Mouse (Mus musculus): ENCODE results near the gene Zfp36l2.
"Not testable (repeated sequence)": the region's sequence is repeated elsewhere in the genome, so short reads cannot be mapped to it uniquely, and the experiment has no call there.

The Zfp36l2 gene

DNA sequence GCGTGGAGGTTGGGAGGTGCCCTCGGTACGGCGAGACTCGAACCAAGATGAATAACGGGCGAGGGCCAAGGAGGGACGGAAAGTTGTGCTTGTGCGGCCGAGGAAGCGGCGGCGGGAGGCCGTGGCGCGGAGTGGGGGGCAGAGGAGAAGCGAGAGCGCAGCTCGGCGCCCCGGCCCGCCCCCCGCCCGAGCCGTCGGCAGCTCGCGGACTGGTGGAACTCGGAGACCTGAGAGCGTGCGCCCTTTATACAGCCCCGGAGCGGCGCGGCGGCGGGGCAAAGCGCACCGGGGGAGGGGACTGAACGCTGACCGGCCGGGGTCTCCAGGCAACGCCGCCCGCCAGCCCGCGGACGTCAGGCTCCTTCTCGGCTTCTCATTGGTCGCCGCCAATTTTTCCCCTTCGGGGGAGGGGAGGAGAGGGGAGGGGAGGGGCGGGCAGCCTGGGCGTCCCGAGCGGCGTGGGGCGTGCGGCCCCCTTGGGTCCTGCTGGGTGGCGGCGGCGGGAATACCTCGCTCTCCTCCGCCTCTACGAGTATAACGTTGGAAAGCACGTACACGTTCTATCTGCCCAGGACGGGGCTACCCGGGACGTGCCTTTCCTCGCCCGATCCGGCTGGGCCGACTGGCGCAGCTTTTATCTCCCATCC lies at the start of gene Zfp36l2:
Gene Zfp36l2, minus strand, starts transcription at position 221 of the 647 bp plus-strand sequence.
- DNase-seq (ENCODE audit: low spot score in 2 of 2): peak; percentile 96 to 97

DNA sequence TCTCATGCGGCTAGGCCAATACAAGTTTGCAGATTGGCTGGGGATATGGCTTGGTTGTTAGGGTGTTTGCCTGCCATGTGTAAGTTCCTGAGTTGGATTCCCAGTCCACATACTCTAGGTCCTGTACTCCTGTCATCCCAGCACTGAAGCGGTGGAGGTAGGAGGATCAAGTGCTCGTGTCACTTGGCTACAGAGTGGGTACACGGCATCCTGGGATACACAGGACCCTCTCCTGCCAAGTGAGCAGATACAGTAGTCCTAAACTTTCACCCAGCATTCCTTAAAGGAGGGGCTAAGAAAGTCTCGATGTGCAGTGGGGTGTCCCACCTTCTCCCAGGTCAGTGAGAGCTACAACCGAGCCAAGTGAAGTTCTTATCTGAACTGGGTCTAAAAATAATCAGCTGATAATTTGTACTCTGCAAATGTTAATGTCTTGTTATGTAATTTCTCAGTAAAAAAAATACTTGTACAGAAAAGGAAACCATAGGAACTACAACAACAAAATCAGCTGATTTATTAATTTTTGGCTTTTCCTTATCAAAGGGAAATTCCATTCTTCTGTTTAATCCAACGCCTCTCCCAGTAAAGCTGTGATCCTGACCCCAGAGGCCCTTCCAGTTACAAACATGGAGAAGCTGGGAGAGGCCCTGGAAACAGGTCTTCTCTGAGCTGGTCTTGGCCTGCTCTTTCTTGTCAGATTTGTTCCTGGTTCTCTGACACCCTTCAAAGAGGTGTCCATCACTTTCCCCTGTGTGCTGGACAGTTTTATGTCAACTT lies 49.2 kb upstream of the Zfp36l2 start:
- peak; percentile 66 to 71 for DNase-seq (ENCODE audit: low spot score in 2 of 2)

DNA sequence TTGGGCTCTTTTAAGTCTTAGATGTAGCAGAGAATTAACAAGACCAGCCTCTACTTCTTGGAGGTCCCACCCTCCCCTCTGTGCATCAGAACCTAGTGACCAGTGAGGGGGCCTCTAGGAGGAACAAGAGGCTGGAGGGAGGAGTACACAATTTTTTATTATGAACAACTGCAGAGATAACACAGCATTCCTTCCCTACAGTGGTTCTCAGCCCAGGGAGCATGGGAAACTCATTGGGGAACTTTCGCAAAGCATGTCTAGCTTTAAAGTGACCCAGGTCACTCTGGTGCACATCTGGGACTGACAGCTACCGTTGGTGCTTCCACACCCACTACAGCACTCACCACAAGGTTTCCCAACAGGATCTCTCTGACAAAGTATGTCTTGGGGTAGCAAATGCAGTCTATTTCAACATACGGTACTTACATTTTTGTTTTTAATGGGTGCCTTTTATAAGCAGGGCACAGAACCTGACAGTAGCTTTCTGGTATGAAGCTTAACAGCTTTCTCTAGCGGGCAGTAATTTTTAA lies 47.7 kb upstream of the Zfp36l2 start:
- DNase-seq (ENCODE audit: low spot score in 2 of 2): peak in 1 of 2 experiments; percentile 31

DNA sequence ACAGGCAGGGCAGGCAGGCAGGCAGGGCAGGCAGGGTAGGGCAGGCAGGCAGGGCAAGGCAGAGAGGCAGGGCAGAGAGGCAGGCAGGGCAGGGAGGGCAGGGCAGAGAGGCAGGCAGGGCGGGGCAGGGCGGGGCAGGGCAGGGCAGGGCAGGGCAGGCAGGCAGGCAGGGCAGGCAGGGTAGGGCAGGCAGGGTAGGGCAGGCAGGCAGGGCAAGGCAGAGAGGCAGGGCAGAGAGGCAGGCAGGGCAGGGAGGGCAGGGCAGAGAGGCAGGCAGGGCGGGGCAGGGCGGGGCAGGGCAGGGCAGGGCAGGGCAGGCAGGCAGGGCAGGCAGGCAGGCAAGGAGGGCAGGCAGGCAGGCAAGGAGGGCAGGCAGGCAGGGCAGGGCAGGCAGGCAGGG lies 47.0 kb upstream of the Zfp36l2 start:
- not testable (repeated sequence) for DNase-seq (ENCODE audit: low spot score in 2 of 2)

DNA sequence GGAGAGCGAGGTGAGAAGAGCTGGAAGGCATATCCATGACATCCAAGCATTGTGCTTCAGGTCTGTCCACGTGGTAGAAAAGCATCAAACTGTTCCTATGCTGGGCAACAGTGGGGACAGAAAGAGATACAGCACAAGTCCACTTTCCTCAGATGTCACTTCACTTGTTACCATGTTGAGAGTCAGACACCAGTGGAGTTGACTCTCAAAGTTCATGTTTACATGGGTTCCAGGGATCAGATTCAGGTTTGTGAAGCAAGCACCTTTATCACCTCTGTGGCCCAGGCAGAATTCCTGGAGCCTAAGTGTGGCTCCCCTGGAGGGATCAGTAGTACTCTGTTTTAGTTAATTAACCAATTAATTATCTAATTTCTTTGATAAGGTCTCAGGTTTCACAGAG lies 46.0 kb upstream of the Zfp36l2 start:
- no peak for DNase-seq (ENCODE audit: low spot score in 2 of 2)

DNA sequence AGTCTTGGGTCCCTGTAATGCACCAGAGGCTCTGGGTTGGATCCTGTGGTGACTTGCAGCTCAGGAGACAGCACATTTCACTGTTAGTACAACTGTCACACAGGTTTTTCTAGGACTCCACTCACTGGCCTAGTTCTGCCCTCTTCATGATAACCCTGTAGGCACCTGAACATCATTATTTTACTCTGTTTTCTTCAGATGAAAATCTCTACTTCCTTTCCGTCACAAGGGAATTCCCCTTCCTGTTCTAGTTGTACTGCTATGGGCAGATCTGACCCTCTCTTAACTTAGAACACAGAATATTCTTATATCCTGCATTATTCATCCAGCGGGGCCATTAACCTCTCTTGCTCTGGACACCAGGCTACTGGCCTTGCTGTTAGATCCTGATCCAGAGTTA lies 43.6 kb upstream of the Zfp36l2 start:
- DNase-seq (ENCODE audit: low spot score in 2 of 2): no peak

DNA sequence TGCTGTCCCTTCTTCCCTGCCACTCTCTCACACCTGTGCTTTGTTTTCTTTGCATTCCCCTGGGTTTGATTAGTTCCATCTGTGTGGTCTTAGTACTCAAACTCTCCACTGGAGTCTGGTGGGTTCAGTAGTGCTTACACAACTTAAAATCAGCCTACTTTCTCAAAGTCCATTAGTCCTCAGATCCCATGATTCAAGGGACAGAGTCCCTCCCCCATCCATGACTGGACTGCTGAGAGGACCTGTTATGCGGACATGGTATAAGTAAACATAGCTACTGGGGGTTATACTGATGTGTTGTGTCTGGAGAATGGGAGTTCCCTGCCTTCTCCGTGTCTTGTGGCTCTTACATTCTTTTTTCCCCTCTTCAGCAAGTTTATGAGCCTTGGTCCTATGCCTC lies 40.5 kb upstream of the Zfp36l2 start:
- DNase-seq (ENCODE audit: low spot score in 2 of 2): no peak

DNA sequence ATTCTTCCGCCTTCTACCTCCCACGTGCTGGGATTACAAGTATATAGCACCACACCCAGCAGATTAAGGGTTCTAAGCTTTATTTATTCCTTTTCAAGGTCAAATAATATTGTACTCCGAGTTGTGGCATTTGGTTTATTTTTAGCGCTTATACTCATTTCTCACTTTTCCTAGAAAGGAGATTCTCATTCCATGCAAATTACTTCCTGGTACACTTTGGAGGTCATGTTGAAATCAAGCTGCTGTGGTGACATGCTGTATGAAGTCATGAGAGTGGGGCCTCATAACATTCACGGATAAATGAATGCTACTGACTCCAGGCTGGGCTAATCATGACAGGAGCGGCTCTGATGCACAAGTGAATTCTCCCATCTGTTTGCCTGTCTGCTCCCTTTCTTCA lies 38.9 kb upstream of the Zfp36l2 start:
- no peak for DNase-seq (ENCODE audit: low spot score in 2 of 2)

DNA sequence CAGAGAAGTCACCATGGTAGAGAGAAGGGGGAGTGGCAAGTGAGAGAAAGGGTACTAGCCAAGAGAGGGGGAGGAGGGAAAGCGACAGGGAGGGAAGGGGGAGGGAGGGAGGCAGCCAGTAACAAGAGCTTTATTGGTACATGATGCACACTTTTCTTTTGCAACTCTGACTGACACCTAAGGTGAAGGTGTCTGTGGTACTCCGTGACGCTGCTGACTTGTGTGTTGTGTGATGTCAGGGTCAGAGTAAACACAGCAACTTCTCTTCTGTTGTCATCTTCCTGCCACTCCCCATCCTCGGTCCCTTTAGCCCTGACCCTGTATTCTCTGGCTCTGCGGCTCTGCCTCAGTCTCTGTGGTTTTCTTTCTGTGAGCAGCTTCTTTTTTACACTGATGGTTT lies 38.5 kb upstream of the Zfp36l2 start:
- DNase-seq (ENCODE audit: low spot score in 2 of 2): no peak

DNA sequence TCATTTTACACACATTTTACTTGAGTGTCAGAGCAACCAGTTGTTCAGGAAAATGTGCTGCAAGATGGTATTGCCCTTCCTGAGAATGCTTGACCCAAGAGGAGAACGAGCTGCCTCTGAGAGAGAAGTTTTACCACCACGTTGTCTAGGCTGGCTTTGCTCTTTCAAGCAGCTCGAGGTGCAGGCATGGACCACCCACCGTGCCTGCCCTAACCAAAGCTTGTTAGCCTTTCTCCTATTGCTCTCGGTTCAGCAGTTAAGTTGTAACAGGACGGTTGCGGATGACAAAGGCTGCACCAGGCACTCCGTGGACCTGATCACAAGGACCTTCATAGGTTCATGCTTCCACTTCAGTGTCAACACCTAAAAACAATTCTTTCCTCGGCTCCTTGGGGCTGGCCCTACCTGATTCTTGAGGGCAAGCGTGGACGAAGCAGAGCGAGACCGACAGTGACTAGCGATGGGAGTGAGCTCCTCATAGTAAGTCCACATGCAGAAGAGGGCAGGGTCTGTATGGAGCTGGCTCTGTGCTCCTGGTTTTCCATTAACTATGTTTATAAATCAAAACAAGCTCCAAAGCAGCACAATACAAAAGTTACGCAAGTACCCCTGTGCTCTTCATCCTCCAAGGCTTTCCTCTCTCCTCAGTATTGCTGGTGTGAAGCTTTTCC lies 36.6 kb upstream of the Zfp36l2 start:
- DNase-seq (ENCODE audit: low spot score in 2 of 2): no peak

DNA sequence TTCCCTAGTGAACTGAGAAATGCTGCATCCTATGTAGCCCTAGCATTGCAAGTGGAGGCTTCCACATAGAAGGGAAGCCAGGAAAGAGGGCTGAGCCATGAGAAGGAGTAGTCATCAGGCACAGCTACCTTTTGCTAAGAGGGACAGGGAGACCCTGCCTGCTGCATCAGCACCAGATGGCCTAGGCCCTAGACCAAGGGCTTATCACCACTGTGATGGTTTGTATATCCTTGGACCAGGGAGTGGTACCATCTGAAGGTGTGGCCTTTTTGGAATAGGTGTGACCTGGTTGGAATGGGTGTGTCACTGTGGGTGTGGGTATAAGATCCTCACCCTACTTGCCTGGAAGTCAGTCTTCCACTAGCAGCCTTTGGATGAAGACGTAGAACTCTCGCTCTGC lies 31.1 kb upstream of the Zfp36l2 start:
- not testable (repeated sequence) for DNase-seq (ENCODE audit: low spot score in 2 of 2)

DNA sequence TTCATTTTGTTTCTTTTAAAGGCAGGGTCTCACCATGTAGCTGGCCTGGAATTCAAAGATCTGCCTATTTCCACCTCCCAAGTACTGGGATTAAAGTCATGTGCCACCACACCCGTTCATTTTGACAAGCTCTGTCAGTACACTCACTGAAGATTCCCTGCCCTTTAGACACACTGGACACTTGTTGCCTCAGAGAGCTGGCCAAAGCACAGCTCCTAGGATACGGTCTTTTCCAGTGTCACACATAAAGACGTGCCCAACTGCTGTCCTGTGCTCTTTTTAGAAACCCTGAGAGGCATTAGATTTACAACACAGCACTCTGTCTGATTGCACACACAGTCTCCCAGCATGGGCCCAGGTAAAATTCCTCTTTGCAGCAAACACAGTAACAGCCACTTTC lies 29.9 kb upstream of the Zfp36l2 start:
- no peak for DNase-seq (ENCODE audit: low spot score in 2 of 2)

DNA sequence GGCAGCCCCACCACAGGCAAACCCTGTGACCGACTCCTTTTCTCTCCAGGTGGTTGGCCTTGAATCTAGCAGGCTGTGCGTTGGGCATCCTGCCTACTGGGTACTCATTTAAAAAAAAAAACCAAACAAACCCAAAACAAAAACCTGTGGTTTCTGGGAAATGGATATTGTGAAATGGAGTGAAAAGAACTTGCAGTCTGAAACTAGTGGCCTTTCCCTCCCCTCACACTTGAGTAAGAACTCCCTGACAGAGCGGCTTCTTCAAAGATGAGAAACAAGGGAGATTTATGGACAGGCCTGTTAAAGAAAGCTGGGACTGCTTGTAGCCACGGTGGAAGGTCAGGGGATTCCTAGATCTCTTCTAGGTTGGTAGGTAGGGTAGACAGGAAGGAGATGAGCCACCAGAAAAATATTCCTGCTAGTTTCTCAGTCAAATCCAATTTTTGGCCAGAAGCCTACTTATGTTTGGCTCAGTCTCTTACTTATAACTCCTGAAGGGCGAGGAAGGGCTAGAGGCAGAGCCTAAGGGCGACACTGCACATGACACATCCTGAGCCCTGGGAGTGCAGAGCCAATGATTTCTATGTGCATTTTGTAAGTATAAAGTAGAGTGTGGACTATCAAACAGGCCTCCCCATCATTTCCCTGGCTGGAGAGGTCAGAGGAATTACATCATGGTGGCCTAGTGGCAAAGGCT lies 27.7 kb upstream of the Zfp36l2 start:
- DNase-seq (ENCODE audit: low spot score in 2 of 2): no peak

DNA sequence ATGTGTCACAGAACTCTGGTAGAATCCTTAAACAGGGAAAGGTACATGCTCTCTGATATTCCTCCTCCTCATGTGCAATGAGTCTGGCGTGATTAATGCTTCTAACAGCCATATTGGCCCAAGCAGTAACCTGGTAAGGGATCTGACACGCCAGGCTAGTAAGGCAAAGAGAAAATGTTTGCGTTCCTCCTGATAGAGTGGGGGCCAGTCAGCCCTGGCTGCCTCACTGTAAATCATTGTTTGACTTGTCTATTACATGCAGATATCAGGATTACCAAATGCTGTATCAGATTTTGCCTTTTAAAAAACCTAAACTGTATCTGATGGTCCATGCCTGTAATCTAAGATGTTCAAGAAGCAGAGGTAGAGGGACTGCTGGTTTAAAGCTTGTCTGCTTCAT lies 25.7 kb upstream of the Zfp36l2 start:
- no peak for DNase-seq (ENCODE audit: low spot score in 2 of 2)

DNA sequence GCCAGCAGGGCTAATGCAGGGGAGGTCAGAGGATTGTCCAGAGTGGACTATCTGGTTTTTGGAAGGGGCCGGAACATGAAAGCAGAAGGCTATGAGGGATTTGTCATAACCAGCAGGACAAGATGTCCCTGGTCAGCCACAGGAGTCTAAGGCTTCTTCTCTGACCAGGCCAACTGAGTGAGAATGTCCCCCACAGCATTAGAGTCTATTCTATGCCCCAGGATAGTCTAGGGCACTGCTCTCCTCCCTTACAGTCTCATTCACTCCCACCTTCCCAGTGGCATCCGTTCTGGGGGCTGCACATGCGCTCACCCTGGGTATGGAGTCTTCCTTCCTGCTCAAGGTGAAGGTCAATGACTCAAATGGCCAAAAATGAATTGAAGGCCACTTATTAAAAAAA lies 19.9 kb upstream of the Zfp36l2 start:
- no peak for DNase-seq (ENCODE audit: low spot score in 2 of 2)

DNA sequence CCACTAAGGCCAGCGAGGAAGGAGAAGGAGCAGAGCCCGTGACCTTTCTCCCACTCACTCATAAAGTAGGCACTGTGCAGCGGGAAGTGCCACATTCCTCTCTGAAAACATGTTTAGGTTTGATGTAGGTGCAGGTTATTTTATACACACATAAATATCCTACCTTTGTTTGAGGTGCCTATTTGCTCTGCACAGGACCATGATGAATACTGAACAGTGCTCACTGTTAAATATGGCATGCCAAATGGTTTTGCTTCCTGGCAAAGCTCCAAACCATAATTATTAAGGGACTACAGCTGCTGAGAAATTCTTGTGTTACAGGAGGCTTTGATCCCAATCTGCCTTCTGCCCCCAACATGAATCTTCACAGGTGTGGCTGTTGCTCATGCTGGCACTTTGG lies 18.5 kb upstream of the Zfp36l2 start:
- no peak for DNase-seq (ENCODE audit: low spot score in 2 of 2)

DNA sequence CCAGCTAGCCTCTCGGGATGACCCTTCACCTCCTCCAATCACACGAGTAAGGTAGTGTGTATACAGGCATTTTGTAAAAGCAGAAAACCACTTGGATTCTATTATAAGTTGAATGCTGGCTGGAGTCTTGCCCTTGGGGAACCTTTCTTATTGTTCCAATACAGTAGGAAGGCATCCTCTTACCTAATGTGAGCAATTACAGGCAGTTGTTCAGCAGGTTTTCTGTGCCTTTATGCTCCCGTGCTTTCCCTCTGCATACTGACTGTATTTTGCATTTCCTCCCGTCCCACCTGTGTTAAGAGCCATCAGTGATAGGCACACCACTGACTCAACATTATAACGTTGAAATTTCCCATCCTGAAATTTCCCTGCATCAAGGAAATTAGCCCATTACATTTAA lies 17.2 kb upstream of the Zfp36l2 start:
- no peak for DNase-seq (ENCODE audit: low spot score in 2 of 2)

DNA sequence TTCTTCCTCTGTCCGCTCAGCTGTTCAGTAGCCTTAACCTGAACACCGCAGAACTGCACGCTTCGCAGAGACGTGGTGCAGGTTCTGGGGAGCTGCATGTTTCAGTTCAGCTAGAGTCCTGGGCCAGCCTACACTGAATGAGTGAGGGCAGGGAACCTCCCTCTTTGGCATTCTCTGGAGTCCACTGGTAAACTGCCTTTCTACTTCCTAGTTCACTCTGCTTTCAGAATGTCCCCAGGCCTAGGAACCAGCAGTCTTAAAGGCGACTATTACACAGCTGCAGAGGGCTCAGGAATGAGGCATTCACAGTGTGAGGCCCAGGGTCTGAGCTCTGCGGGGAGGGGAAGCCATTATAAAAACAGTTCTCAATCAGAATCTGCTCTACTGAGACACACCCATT lies 15.6 kb upstream of the Zfp36l2 start:
- peak in 1 of 2 experiments; percentile 19 for DNase-seq (ENCODE audit: low spot score in 2 of 2)

DNA sequence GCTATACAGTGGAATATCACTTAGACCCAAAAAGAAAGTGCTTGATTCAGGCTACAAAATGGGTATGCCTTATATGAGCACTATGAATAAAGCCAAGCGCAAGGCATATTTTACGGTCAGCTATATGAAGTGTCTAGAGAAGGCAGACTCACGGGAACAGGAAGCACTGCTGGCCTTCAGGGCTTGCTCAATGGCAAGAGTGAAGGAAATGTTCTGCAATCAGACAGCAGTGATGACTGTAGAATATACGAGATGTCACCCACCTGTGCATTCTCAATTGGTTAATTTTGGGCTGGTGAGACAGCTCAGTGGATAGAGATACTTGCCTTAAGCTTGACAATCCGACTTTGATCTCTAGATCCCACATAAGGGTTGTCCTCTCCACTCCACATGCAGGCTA lies 13.4 kb upstream of the Zfp36l2 start:
- no peak for DNase-seq (ENCODE audit: low spot score in 2 of 2)

DNA sequence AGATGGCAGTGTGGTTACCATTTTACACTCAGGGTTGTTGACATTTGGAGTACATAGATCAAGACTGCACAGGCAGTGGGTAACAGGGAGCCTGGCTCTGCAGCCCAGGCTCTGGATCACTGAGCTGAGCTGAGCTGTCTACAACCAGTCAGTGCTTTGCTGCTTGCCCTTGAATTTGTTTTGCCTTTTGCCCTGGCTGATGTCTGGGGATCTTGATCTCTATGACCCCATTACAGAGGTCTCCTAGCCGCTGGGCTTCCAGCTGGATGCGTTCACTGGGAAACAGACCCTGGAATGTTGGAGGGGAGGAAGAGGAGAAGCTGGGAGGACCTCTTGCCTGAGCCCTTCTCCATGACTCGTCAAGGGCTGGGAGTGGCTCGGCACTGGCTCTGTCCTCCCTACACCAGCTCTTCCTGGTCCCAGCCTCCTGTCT lies 10.2 kb upstream of the Zfp36l2 start:
- no peak for DNase-seq (ENCODE audit: low spot score in 2 of 2)

DNA sequence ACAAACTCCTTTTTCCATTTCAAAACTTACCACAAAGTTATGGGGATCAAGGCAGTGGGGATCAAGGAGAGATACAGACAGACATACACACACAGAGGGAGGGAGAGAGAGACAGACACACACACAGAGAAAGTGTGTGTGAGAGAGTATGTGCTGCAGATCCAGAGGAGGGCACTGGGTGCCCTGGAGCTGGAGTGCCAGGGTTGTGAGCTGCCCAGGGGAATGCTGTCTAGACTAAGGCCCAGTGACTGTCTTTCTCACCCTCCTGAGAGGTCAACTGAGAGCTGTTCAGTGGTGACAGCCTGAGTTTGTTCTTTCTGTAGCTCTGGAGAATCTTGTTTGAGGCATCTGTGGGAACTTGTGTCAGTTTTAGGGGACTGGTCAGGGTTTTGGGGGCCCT lies 8.6 kb upstream of the Zfp36l2 start:
- DNase-seq (ENCODE audit: low spot score in 2 of 2): no peak

DNA sequence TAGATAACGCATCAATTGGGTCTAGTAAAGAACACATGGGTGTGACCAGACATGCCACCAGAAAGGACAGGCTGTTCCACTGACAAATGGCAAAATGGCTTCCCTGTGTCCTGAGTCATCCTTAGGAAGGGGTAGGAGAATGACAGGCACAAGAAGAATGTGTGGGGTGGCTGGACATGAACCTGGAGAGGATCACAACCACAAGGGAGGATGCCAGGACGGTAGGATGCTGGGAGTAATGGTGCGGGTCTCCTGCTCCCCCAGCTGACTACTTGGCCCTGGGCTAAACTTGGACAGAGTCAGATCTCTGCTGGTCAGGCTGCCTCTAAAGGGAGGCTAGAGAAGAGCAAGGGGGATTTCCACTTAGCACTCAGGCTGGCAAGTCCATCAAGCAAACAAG lies 8.1 kb upstream of the Zfp36l2 start:
- DNase-seq (ENCODE audit: low spot score in 2 of 2): no peak
